ENCODE assay signal across 15 mouse cellular contexts in genomic region chr12:83180561-83180960, GRCm38 (mm10).
"Had no signal": no experiment of that assay in that cellular context is flagged by ENCODE, and none has a peak within 500 bp of the region (broad histone marks: within the 10 kb centered on the region; RNA-seq: fewer than 3 reads in every experiment).

No protein-coding gene starts in this region.

- H3K4me1 ChIP-seq: limb, embryonic 10.5 days; liver, embryonic 15.5 days; midbrain, embryonic 10.5 days; midbrain, embryonic 15.5 days had no signal

- H3K4me3 ChIP-seq: layer of hippocampus, adult 2 months; limb, embryonic 10.5 days; liver, embryonic 15.5 days; midbrain, embryonic 10.5 days; midbrain, embryonic 15.5 days; neural tube, embryonic 13.5 days had no signal

- DNase-seq: kidney, adult 9 months; kidney, postnatal 4 days; lung, adult 2 months; lung, postnatal 36 days; right cerebral cortex, adult 18-20 months; thymus, adult 2 months; thymus, postnatal 25 days had no signal

- H3K27me3 ChIP-seq: midbrain, embryonic 15.5 days; neural tube, embryonic 13.5 days had no signal

- H3K27ac ChIP-seq: kidney, postnatal 0 days; layer of hippocampus, adult 2 months; limb, embryonic 10.5 days; liver, embryonic 15.5 days; midbrain, embryonic 10.5 days; midbrain, embryonic 15.5 days; neural tube, embryonic 13.5 days had no signal

- ATAC-seq: lung, postnatal 0 days; midbrain, embryonic 15.5 days had no signal
